Mouse (Mus musculus) liver, embryonic 16.5 days (tissue): Measurements from ENCODE around the gene Elp1. TPM values are rescaled to one million over a fixed set of nuclear protein-coding genes. Genes with fewer than 3 reads are reported as not detected.
A peak's percentile ranks its signal among the peaks of the same experiment; 100 is the strongest.

Experiments
- ATAC-seq: fragments of 200-750 bp; cut with Nextera tagmentation; 2 replicates; pipeline ENCODE4 v1.8.0; 2017; ENCODE audit warnings: low read depth, mild to moderate bottlenecking, moderate number of reproducible peaks, moderate library complexity
- H3K27ac ChIP-seq: fragments of 300-500 bp; sonication (generic); 2 replicates; pipeline ENCODE4 v1.5.1; 2014; ENCODE audit warnings: mild to moderate bottlenecking, low read length
- H3K27me3 ChIP-seq: fragments of 300-500 bp; sonication (generic); 2 replicates; pipeline ENCODE4 v1.6.1; 2014; ENCODE audit warnings: low read depth, low read length, mixed read lengths; ENCODE audit not compliant: control insufficient read depth, insufficient read depth
- H3K36me3 ChIP-seq: fragments of 300-500 bp; sonication (generic); 2 replicates; pipeline ENCODE4 v1.6.1; 2014; ENCODE audit warnings: mild to moderate bottlenecking; ENCODE audit not compliant: control insufficient read depth, insufficient read depth
- H3K4me1 ChIP-seq: fragments of 300-500 bp; sonication (generic); 2 replicates; pipeline ENCODE4 v1.6.1; 2014; ENCODE audit warnings: low read depth, low read length, mixed read lengths; ENCODE audit not compliant: control insufficient read depth
- H3K4me2 ChIP-seq: fragments of 300-500 bp; sonication (generic); 2 replicates; pipeline ENCODE4 v1.6.1; 2014; ENCODE audit warnings: low read depth, low read length, mixed read lengths
- H3K4me3 ChIP-seq: fragments of 300-500 bp; sonication (generic); 2 replicates; pipeline ENCODE4 v1.5.1; 2014; ENCODE audit warnings: low read depth, mild to moderate bottlenecking, low read length
- H3K9ac ChIP-seq: fragments of 300-500 bp; sonication (generic); 2 replicates; pipeline ENCODE4 v1.6.1; 2014; ENCODE audit warnings: low read depth, low read length
- H3K9me3 ChIP-seq: fragments of 300-500 bp; sonication (generic); replicated peaks from 2 replicates; pipeline ENCODE4 v1.6.1; 2016; ENCODE audit warnings: low read length; ENCODE audit not compliant: control insufficient read depth
- WGBS: fragments of 180-500 bp; shearing (Covaris S2); extraction: QIAGEN DNeasy Blood & Tissue Kit; methylation state at CpG from one replicate; pipeline ENCODE4 v1.1.7; 2014; ENCODE audit not compliant: insufficient replicate concordance; 5-methylcytosine and 5-hydroxymethylcytosine counted together
- polyA plus RNA-seq: library from polyadenylated mRNA; unstranded; fragments of >200 nt; fragmentation: Nextera tagmentation; extraction: Ambion mirVana; gene quantifications from 2 replicates; pipeline ENCODE4 v1.2.1, GENCODE M21; 2015

Elp1 gene
- polyA plus RNA-seq, result 10.6 and 10.9 TPM in 2 replicates

DNA sequence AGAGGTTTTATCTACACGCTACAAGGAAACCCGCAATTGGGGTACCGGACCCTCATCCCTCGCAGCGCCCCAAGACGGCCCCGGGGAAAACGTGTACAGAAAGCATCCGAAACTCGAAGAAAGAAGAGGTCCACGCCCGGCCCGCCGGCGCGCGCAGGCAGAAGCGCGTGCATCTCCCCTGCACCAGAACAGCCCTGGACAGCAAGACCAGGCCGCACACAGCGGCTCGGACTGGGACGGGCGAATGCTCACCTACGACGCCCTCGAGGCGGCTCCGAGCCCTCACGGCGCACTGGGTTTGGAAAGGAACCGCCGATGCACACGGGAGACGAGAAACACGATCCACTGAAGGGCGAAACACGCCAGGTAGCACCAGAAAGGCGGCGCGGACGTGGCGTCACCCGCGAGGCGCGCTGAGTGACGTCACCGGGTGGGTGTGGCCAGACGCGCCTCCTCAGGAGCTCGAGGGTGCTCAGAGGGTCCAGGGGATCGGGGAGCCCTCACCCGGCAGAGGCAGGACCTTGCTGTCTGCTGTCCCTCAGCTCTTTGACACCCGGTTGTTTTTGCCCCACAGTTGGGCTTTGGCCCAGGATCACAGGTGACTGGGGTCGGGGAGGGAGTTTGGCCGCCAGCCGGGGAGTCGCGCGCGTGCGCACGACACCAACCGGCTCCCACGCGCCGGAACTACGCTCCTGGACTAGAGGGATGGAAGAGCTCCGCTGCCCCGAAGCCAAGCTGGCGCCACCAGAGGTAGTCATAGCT is at the start of gene Elp1, which contains the start of gene Fam206a:
Elp1 (minus strand) TSS at position 425 of the 762 bp plus-strand sequence.
Fam206a (plus strand) TSS at position 439 of the 762 bp plus-strand sequence.
- Histone ChIP-seq H3K27me3 (no peaks in the 10 kb centered on the region), H3K4me3 (peak within 1 kb of the TSS; percentile 79), H3K9ac (peak within 1 kb of the TSS; percentile 75), H3K9me3 (no peaks in the 10 kb centered on the region), H3K4me1 (peaks cover 10% of the 10 kb centered on the region), H3K4me2 (peak within 1 kb of the TSS; percentile 96), H3K27ac (peak within 1 kb of the TSS; percentile 74), H3K36me3 (no peaks in the 10 kb centered on the region; the same call in 1 of the 2 replicates)
- peak; percentile 92 for ATAC-seq
- under 1% methylated on average over 72 of the region's 72 CpGs for WGBS

DNA sequence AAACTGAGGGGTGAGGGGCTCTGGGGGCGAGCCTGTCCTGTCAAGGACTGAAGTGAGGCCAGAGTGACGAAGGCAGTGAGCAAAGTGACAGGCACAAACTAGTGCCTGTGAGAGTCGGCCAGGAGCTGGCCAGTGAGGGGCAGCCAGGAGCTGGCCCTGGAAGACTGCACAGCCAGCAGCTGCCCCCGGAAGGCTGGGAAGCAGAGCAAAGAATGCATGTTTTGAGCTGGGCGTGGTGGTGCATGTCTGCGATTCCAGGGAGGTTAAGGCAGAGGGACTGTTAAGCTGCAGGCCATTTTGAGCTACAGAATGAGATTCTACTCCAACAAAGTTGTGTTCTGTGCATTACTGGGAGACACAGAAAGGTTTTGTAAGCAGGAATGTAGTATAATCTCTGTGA is 48.6 kb upstream of the Elp1 start:
- Histone ChIP-seq H3K27ac (no peak overlapping the region), H3K27me3 (no peaks in the 10 kb centered on the region), H3K4me3 (no peak overlapping the region), H3K9me3 (no peaks in the 10 kb centered on the region), H3K4me2 (no peak overlapping the region), H3K9ac (no peak overlapping the region), H3K36me3 (no peaks in the 10 kb centered on the region), H3K4me1 (peaks cover 3% of the 10 kb centered on the region; the same call in 1 of the 2 replicates)
- ATAC-seq, result no peak
- 51% methylated on average over 6 of the region's 6 CpGs for WGBS

DNA sequence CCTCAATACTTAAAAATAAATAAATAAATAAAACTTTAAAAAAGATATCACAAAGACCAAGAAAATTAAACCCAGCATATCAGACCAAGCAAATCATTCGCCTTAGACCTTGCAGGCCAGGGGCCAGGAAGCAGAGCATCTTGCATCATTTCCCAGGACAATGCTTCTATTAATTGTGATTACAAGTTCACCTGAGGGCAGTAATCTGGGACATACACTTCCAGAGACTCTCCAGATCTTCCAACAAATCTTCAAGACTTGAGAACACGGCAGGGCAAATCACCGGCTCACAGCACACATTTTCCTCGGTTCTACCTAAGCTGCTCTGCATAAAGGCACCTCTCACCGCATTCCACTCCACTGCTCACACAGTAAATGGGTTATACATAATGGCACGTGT is 45.9 kb upstream of the Elp1 start:
- Histone ChIP-seq H3K4me2 (no peak overlapping the region), H3K9me3 (peaks cover 2% of the 10 kb centered on the region; the same call in 1 of the 2 replicates), H3K9ac (no peak overlapping the region), H3K4me1 (peaks cover 3% of the 10 kb centered on the region; the same call in 1 of the 2 replicates), H3K36me3 (peaks cover 7% of the 10 kb centered on the region), H3K27ac (no peak overlapping the region), H3K4me3 (no peak overlapping the region), H3K27me3 (no peaks in the 10 kb centered on the region)
- 81% methylated on average over 6 of the region's 6 CpGs for WGBS
- no peak for ATAC-seq

GRCm38 (mm10) chr4:56847400-56847799 is 45.3 kb upstream of the Elp1 start:
- H3K9ac ChIP-seq, result no peak overlapping the region
- no peak overlapping the region for H3K27ac ChIP-seq
- WGBS, result 76% methylated on average over 3 of the region's 3 CpGs
- H3K4me2 ChIP-seq, result no peak overlapping the region
- ATAC-seq, result no peak
- H3K4me3 ChIP-seq, result no peak overlapping the region
- H3K4me1 ChIP-seq, result peaks cover 3% of the 10 kb centered on the region; the same call in 1 of the 2 replicates
- H3K36me3 ChIP-seq, result peaks cover 7% of the 10 kb centered on the region
- no peaks in the 10 kb centered on the region for H3K27me3 ChIP-seq
- H3K9me3 ChIP-seq, result peaks cover 2% of the 10 kb centered on the region; the same call in 1 of the 2 replicates

- Histone ChIP-seq H3K9me3 (peaks cover 2% of the 10 kb centered on the region; the same call in 1 of the 2 replicates), H3K27me3 (no peaks in the 10 kb centered on the region), H3K4me2 (no peak overlapping the region), H3K27ac (no peak overlapping the region), H3K4me3 (no peak overlapping the region), H3K9ac (no peak overlapping the region), H3K36me3 (peaks cover 7% of the 10 kb centered on the region), H3K4me1 (no peaks in the 10 kb centered on the region; the same call in 1 of the 2 replicates)
- ATAC-seq, result no peak
- 73% methylated on average over 12 of the region's 12 CpGs for WGBS
These were observed 43.9 kb upstream of the Elp1 start for GRCm38 (mm10) chr4:56845896-56846533.

- no peak overlapping the region for H3K4me3 ChIP-seq
- peaks cover 2% of the 10 kb centered on the region; the same call in 1 of the 2 replicates for H3K9me3 ChIP-seq
- no peak overlapping the region for H3K27ac ChIP-seq
- 78% methylated on average over 4 of the region's 4 CpGs for WGBS
- H3K36me3 ChIP-seq, result peaks cover 7% of the 10 kb centered on the region
- H3K4me2 ChIP-seq, result no peak overlapping the region
- H3K27me3 ChIP-seq, result no peaks in the 10 kb centered on the region
- no peaks in the 10 kb centered on the region for H3K4me1 ChIP-seq
- no peak for ATAC-seq
- H3K9ac ChIP-seq, result no peak overlapping the region
These were observed 42.8 kb upstream of the Elp1 start for GRCm38 (mm10) chr4:56844911-56845310.

- ATAC-seq, result no peak
- WGBS, result 83% methylated on average over 2 of the region's 2 CpGs
- no peak overlapping the region for H3K4me2 ChIP-seq
- no peak overlapping the region for H3K9ac ChIP-seq
- no peaks in the 10 kb centered on the region for H3K4me1 ChIP-seq
- no peak overlapping the region for H3K4me3 ChIP-seq
- H3K36me3 ChIP-seq, result peaks cover 7% of the 10 kb centered on the region
- H3K27ac ChIP-seq, result no peak overlapping the region
- H3K27me3 ChIP-seq, result no peaks in the 10 kb centered on the region
- H3K9me3 ChIP-seq, result peaks cover 2% of the 10 kb centered on the region; the same call in 1 of the 2 replicates
These were observed 41.8 kb upstream of the Elp1 start for GRCm38 (mm10) chr4:56843963-56844362.

- H3K9ac ChIP-seq, result no peak overlapping the region
- H3K4me2 ChIP-seq, result no peak overlapping the region
- H3K4me3 ChIP-seq, result no peak overlapping the region
- no peaks in the 10 kb centered on the region for H3K4me1 ChIP-seq
- H3K27me3 ChIP-seq, result no peaks in the 10 kb centered on the region
- ATAC-seq, result no peak
- no peak overlapping the region for H3K27ac ChIP-seq
- WGBS, result 52% methylated on average over 7 of the region's 7 CpGs
- H3K36me3 ChIP-seq, result peaks cover 7% of the 10 kb centered on the region
- peaks cover 2% of the 10 kb centered on the region; the same call in 1 of the 2 replicates for H3K9me3 ChIP-seq
These were observed 40.4 kb upstream of the Elp1 start for GRCm38 (mm10) chr4:56842501-56842900.

DNA sequence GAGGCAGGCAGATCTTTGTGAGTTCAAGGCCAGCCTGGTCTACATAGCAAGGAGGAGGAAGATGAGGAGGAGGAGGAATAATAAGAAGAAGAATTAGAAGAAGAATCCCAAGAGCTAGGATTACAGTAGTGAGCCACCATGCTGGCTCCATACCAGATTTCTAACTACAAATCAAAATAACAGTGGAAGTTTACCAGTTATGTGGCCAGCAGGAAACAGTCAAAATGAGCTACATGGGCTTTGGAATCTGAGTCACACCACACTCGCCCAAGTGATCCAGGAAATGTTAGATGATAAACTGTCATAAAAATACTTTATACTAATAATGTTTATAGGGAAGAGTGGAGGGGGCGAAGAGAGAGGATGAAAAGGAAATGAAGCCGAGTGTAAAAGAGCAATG is 38.2 kb upstream of the Elp1 start:
- 70% methylated on average over 3 of the region's 3 CpGs for WGBS
- Histone ChIP-seq H3K27ac (no peak overlapping the region), H3K9me3 (peaks cover 2% of the 10 kb centered on the region; the same call in 1 of the 2 replicates), H3K9ac (no peak overlapping the region), H3K4me2 (no peak overlapping the region), H3K4me3 (no peak overlapping the region), H3K4me1 (no peaks in the 10 kb centered on the region), H3K27me3 (no peaks in the 10 kb centered on the region), H3K36me3 (peaks cover 7% of the 10 kb centered on the region)
- ATAC-seq, result no peak
